Mouse (Mus musculus): ENCODE data around the gene Rplp2.

Gene Rplp2

DNA sequence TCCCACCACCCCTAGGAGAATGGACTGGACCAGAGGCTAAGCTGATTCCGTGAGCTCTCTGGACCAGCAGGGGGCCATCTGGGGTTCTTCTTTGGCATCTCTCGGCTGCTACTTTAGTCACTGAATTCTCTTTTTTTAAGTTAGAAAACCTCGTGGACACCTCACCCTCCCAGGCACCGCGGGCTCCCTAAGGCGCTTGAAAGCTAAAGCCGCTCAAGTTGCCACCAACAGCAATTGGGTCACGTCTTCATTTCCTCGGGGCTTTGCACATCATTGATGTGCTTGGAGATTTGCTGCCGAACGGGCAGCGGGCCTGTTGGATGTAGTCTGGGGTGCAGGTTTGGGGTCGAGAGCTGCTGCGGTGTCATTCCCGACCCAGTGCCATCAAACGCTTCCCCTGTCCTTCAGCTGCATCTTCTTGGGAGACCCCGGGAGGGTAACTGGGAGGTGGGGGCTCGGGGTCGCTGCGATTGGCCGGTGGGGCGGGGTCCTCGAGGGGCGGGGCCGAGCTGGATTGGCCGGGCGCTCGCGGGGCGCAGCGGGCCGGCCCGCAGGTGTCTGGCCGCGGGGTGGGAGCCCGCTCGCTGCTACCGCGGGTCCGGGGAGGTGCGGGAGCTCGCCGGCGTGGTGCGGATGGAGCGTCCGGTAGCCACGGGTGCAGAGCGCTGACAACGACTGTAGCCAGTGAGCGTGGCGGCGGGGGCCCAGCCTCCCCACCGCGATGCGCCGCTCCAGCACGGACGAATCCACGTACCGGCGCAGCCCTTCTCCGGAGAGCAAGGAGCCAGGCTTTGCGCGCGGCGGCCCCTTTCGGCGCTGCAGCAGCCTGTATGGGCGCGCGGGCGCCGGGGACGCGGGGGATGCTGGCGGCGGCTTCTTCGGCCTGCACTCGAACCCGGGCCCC is 34.6 kb downstream of the Rplp2 start:
- no peak for DNase-seq (ENCODE audit: low read depth, low spot score)

DNA sequence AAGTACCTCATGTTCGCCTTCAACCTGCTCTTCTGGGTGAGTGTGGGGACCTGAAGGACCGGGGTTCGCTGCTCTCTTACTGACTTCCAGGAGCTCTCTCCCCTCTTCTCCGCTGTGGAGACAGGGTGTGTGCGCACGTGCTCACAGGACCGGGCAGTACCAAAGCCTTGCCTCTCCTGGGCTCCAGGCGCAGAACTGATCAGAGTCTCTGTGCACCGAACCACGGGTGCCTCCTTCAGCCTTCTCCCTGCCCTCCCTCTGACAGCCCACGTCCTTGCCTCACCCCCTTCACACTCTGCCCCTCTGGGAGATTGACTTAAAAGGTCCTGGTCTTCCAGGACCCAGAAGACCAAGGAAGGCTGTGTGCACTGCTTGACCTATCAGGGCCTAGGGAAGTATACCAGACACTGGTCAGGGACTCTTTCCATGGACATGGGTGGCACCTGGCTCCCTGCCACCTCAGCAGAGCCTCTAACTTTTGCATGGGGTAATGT is 35.4 kb downstream of the Rplp2 start:
- DNase-seq (ENCODE audit: low read depth, low spot score): no peak

GRCm38 (mm10) chr7:141483114-141483653 is 36.0 kb downstream of the Rplp2 start:
- DNase-seq (ENCODE audit: low read depth, low spot score): no peak

DNA sequence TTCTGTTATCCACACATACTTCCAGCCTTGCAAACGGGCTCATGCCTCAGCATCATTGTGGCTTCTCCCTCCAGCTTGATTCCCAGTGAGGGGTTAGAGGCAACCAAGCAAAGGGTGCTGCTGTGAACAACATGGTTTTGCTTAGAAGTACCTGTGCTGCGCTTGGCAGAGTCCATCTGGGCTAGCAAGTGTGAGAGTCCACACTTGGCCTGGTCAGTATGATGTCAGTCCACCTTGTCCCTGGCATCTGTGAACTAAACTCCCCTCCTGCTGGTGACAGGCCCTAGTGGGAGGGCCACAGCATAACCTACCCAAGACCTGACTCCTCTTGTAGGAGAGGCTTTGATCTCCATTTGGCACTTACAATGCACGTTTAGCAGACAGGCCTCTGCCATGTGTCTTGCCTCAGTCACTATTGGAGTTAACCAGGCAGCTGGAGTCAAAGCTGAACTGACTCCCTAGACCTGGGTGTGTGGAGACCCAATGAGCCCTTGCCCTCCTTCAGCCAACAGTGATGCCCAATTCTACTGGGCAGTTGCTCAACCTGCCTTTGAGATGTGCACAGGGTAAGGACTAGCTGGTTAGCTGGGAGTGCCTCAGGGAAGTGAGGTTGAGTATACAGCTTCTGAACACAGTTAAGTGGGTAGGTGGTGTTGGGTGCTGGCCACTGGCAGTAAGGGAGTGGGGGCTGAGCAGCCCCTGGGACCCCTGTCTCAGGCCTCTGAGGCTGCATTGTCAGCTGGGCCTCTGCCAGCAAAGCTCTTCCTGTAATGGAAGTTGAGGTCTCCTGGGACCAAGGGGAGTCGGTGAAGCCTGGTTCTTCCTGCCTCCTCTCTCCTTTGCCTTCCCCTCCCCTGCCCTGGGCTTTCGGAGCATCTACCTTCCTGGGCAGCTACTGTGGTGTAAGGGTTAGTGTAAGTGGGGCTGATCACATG is 37.3 kb downstream of the Rplp2 start:
- no peak for DNase-seq (ENCODE audit: low read depth, low spot score)

DNA sequence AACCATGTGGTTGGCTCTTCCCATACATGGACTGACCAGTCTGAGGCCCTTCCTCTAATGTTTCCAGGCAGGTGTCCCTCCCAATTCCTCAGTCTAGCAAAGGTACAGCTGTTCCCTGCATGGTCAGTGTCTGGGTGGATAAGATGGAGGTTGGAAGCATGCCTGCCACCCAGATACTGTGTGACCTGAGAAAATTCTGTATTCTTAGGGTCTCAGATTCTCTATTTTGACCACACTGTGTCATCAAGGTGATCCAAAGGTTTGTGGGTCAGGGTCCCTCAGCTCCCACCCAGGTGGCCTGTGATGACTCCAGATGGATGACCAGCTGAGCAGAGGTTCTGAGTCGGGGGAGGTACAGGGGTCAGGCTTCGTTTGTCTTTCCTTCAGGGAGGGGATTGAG is 38.0 kb downstream of the Rplp2 start:
- DNase-seq (ENCODE audit: low read depth, low spot score): no peak

DNA sequence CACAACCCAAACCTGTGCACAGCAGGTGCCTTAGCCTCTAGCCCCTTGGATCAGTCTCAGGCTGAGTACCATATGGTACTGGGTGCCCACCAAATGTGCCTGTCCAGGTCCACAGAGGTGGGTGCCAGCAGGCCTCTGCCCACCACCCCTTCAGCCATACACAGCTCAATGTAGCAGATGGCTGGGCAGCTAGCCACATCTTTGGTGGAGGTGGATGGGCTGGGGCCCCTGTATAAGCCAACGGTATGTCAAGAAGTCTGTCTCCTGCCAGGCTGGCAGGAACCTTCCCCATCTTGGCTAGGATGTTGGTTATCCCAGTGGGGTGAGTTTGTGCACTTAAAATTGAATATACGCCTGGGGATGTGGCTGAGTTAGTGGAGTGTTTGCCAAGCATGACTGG is 38.4 kb downstream of the Rplp2 start:
- DNase-seq (ENCODE audit: low read depth, low spot score): no peak

DNA sequence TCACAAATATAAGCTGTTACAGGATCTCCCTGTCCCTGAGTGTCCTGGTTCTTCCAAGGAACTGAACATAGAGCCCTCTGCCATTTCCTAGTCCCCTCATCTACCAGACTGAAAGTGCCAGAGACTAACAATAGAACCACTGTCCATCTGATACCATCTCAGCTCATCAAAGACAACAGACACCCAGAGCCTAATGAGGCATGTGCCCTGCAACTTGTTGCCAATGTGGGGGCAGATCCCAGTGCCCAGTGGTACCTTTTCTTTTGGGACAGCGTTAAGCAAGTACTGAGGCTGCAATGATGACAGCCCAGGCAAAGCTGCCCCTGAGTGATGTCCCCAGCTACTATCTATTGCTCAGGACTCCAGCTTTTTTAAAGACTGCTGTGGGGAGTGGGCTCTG is 39.1 kb downstream of the Rplp2 start:
- DNase-seq (ENCODE audit: low read depth, low spot score): no peak

DNA sequence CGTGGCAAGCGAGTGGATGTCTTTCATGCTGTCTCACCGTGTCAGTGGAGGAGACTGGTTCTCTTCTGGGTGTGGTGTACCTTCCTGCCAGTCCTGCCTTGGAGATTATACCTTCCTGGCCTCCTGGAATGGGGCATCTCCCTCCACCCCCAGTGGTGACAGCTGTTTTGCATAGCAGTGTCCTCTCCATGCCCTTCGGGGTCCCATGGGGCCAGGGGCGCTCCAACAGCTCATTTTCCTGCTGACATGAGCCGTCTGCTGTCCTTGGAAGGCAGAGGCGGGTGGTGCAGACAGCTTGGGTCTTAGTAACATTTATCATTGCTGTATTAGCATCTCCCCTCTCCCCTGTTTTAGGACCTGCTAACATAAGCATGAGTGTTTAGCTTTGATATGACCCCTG is 40.0 kb downstream of the Rplp2 start:
- DNase-seq (ENCODE audit: low read depth, low spot score): no peak

DNA sequence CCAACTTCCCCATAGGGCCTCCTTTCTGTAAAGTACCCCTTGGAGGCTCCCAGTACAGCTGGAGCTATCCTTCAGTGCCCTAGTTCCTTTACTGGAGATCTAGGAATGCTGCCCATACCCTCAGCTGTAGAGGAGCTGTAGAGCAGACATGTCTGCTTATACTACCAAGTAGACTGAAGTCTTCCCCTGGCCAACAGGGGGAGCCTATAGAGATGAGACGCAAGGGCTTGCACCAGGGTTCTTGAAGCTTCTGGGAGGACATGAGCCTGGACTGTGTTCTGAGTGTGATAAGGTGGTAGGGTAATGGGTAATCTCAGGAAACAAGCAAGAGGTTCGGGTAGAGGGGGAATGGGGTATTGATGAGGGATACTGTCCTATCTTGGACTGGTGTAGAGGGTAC is 44.0 kb downstream of the Rplp2 start:
- no peak for DNase-seq (ENCODE audit: low read depth, low spot score)

DNA sequence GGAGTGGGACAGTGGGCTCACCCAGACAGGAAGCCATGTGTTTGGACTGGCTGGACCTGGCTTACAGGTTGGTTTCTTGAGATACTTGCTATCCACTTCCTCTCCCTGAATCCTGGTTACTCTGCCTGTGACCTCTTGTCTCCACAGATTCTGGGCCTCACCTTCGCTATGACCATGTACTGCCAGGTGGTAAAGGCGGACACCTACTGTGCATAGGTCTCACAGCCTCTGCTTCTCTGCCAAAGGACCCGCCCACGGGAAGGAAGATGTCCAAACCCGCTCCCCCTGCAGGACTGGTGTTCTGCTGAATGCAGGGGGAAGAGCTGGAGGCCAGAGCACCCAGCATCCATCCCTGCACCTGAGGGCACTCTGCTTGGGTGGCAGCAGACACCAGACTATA is 45.6 kb downstream of the Rplp2 start:
- no peak for DNase-seq (ENCODE audit: low read depth, low spot score)

- no peak for DNase-seq (ENCODE audit: low read depth, low spot score)
These were observed 46.6 kb downstream of the Rplp2 start for GRCm38 (mm10) chr7:141493729-141494128.

DNA sequence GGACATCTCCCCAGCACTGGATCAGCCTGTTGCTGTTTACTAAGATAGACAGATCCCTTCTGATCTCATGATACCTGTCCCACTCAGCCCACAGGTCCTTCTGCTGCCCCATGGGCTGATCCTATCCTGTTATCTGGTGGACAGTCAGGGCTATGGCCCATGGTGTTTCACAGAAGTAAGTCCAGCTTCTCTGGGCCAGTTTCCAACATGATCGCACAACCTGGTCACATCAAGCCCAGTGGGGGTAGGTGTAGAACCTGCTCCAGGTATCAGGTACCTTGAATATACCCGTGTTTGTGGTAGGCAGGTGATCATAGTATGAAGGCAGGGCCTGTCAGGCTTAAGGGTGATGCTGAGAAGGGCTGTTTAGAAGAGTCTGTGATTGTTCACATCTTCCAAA is 48.2 kb downstream of the Rplp2 start:
- no peak for DNase-seq (ENCODE audit: low read depth, low spot score)

DNA sequence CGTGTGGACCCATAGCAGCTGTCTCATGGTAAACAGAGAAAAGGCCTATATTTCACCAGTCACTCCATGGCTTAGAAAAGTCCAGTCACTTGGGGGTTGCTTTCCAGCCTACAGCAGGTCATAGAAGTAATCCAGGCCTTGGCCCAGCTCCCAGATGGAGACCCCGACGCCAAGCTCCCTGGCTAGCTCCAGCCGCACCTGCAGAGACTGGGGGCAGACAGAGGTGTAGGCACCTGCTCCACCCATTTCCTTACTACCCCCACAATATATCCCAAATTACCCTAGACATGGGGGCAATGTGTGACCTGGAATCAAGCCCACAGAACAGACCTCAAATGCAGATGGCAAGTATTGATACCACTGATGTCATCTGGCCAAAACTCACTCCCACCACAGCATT is 48.8 kb downstream of the Rplp2 start:
- DNase-seq (ENCODE audit: low read depth, low spot score): no peak

GRCm38 (mm10) chr7:141497600-141497999 is 50.4 kb downstream of the Rplp2 start:
- DNase-seq (ENCODE audit: low read depth, low spot score): no peak

Data from skeletal muscle tissue, adult 2 months (tissue).